Mouse (Mus musculus) lung, adult 18-20 months (tissue): ENCODE results near the gene Nr2e3.
"Not testable (repeated sequence)": the region's sequence is repeated elsewhere in the genome, so short reads cannot be mapped to it uniquely, and the experiment has no call there.

Experiments used
- DNase-seq, 2 experiments: peaks; one replicate each; pipeline ENCODE4 v3.0.0; 2022; ENCODE audit warnings: mixed read lengths in 2 of 2

Gene Nr2e3

DNA sequence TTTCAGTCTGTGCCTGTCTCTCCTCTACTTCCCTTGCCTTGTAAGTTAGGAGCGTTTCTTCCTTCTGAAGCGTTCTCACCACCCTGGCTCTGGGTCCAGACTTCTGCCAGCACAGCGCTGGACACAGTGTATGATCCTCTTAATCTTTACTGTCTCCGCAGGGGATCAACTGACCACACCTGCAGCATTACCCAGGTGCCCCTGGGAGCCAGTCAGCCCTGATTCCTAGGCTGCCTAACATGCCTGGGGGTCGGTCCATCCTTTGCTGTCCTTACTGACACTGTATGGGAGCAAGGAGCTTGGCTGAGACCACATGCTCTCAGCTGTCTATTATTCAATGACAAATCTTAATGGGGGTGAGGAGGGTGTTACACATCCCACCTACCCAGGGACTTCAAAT lies 10.5 kb downstream of the Nr2e3 start:
- DNase-seq = no peak

DNA sequence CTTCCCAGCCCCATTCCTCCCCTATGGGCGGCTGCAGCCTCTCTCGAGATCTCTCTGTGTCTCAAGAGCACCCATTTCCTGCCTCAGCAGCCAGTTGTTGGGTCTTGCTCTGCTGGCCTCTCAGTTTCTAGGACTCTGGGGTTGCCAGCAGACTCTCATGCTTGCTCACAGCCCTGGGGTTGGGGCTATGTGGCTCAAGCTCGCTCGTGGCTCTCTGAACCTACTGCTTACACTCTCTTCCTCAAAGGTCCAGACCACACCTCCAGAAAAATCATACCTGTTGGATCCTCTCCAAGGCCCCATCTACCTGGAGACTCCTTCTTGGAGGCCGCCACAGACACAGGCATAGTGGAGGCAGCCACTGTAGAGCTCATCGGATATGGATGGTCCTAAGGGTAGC lies 10.9 kb downstream of the Nr2e3 start:
- no peak for DNase-seq

DNA sequence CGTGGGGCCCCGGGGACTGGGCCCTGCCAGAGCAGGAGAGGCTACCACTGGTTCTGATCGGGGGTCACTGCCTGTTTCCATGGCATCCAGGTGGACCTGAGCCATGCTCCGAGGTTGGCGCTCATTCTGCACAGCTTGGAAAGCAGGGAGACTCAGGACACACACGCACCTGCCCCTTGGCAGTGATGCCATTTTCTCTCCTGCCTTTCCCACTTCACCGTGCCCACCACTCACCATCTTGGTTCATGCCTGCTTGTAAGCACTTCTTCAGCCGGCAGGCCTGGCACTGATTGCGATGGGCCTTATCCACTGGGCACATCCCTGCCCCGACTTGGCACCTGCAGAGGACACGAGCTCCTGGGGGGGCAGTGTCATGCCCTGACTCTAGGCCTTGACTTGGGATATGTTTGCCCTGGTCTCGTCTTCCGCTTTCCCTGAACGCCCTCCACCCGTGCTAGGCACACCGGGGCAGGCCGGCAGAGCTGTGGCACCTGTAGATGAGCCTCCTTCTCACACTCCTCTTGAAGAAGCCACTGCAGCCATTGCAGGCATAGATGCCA lies 11.7 kb downstream of the Nr2e3 start:
- DNase-seq = no peak

DNA sequence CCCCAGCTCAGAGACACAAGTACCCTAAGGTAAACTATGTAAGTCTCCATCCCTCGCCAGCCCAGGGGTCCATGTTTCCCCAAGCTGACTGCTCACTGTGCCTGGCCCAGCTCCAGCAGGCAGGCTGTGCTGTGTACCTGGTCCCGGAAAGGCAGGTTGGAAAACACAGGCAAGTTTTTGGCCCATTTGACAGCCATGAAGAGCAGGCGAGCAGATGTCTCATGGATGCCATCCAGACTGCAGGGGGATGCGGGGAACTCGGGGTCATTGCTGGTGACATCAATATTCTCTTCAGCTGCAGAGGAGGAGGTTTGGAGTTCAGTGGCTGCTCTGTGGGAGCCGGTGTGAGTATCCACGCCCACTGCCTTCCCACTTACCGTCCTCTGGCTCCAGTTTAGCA lies 12.2 kb downstream of the Nr2e3 start:
- DNase-seq = no peak

DNA sequence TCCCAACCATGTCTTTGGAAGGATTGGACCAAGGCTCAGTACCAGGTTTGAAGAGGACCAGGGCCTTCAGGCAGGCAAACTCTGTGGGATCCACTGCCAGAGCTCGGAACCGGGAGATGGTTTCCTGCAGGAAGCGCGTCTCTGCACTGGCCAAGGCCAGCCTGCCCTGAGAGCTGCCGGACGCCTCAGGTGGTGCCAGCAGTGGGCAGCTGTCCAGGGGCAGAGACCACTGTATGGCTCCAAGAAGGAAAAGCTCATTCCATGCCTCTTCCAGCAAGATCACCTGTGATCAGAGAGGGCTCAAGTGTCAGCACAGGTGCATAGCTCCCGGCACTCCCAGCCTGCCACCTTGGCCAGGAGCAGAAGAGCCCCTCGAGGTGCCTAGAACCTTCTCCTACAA lies 13.2 kb downstream of the Nr2e3 start:
- peak in 1 of 2 experiments; percentile 1 for DNase-seq

DNA sequence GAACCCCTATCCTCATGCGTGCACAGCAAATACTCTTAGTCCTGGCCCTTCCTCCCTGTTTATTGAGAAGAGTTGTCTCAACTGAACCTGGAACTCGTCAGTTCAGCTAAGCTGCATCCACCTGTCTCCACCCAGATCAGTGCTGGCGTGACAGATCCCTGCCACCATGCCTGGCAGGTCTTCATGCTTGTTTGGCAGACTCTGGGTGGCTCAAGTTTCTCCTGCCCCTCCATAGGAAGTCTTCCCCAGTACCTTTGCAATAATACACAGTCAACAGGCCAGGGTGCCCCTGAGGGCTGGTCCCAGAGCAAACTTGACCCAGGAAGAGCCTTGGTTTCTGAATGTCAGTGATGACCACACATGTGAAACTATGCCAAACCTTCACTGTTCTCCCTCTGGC lies 15.2 kb downstream of the Nr2e3 start:
- no peak for DNase-seq

DNA sequence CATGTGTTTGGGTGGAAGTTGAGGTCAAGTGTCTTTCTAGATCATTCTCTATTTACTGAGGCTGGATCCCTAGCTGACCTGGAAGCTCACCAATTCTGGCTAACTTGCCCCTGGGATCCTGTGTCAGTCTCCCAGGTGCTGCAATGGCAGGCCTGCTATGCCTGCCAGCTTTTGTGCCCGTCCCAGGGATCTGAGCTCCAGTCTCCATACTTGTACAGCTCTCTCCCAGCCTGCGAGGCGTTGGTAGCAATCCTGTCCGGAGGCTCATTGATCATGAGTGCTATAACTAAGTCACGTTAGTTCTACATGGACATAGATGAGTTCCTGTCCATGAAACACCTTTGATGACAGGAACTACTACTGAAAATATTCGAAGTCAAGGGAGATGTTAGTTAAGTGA lies 16.6 kb downstream of the Nr2e3 start:
- DNase-seq = no peak

DNA sequence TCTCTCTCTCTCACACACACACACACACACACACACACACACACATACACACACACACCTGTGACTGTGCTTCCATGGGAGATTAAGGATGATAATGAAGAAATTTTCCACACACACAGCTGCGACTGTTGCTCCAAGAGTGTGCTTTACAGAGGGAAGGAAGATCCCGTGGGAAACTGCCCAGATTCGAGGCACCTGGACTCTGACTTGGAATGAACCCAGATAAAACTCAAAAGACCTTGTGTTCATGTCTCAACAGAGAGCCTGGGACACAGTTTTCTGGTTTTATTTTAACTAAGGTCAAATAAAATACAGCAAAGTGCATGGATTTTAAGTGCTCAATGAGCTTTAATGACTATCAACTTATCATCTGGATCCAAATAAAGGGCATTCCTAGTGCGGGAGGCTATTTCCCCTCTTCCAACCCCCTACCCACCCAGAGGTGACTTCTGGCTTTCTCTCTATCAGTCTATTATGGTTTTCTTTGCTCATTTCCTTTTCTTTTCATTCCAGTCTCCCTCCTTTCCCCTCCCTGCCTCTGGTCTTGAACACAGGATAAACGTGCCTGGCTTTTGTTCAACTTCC lies 17.9 kb downstream of the Nr2e3 start:
- DNase-seq = no peak

DNA sequence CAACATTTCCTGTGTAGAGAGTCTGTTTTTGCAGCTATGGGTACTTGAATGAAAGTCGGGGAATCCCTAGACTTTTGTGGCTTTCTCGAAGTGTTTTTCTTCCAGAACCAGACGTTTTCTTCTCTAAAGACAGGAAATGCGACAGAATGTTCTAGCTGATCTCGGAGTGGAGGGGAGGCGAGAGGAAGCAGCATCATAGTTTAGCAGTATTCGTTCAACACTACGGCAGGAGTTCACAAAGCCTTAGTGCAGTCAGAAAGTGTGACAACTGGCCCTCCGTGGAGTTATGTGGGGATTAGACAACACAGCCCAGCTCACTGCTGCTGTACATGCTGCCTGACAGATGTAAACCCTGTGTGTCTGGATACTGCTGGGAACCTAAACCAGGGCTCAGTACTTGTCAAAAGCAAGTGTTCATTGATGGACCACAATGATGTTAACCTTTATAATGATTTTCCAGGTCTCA lies 18.5 kb downstream of the Nr2e3 start:
- no peak for DNase-seq

DNA sequence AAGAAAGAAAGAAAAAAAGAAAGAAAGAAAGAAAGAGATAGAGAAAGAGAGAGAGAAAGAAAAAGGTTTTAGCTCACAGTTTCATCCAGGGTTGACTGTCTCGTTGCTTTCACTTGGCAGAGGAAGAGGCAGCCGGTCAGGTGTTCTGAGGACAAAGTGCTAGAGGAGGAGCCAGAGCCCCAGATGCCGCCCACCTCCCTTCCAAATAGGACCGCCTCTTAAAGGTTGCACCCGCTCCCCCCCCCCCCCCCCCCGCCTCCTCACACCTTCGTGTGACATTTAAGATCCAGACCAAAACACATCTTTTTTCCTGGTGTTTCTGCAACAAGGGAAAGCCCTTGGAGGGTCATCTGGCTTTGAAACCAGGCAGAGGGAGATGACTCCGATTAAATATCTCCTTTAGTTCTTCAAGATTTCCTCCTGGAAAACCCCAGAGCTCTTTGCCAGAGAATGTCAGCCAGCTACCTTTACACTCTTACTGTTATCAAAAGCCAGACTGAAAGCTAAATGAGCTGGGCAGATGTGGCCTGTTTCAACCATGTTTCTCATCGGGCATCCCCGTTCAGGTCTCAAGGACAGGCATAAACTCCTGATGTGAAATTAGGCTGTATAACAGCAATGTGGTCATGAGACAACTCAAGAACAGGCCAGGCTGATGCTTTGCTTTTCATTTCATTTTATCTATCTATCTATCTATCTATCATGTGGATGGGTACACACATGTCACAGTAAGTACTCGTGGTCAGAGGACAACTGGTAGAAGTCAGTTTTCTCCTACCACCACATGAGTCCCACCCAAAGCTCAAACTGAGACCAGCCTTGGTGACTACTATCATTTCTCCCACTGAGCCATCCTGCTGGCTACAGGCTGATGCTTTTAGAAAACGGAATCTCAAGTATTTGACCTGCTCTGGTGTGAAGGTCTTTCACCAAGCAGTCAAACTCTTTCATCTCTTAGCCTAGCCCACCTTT lies 19.3 kb downstream of the Nr2e3 start:
- DNase-seq = peak in 1 of 2 experiments; percentile 12

DNA sequence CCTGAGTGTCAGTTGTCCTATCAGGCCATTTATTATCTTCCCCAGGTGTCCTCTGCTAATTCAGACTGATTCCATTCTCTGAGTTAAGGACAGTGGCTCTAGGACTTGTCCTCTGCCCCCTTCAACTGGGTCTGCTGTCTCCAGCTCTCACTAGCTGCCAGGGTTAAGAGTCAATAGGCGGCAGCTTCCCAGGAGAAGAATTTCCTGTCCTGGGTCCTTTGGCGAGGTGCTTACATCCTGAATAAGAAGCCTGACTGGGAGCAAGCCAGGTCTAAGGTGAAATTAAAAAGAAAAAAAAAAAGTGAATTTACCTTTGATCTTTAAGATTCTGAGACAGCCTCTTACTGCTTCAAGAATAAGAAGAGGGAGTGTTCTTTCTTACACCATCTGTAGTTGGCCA lies 20.8 kb downstream of the Nr2e3 start:
- DNase-seq = no peak

DNA sequence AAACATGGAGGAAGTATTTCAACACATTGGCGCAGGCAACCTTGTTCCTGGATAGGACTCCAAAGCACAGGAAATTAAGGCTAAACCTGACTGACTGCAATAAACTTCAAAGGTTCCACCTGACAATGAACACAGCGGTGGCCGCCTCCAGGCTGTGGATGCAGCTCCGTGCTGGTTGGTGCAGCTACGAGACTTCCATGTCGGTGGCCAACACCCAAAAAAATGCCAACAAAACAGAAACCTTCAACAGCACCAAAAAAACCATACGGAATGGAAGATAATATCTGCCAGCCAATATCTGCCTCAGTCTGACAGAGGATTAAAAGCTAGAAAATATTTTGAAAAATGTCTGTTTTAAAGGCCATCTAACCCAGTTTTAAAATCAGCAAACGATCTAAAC lies 21.9 kb downstream of the Nr2e3 start:
- no peak for DNase-seq

DNA sequence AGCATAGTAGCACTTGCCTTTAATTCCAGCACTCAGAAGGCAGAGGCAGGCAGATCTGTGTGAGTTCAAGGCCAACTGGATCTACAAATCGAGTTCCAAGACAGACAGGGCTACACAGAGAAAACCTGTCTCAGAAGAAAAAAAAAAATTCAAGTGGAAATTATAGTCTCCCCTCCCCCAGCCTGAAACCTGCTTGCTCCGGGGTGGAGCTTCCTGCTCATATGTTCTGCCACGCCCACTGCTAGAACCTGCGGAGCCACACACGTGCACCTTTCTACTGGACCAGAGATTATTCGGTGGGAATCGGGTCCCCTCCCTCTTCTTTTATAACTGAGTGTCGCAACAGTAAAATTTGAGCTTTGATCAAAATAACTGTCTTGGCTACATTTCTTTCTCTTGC lies 24.6 kb downstream of the Nr2e3 start:
- DNase-seq = not testable (repeated sequence)

DNA sequence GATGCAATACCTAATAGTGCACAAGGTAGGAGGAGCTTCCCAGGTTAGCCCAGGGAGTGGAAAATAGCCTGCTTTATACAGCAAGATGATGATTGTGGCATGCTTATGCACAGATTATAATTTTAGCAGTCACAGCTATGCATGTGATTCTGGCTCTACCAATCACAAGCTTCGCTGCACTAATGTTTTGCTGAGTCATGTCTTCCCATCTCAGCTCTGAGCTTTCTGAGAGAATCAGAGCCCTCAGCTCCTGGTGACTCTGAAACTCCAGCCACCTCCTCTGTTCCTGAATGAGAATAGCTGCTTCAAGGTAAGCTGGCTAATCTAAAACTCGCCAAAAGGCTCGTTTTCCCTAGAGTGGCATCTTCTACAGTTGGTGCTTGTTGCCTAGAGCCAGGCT lies 30.2 kb downstream of the Nr2e3 start:
- DNase-seq = no peak

DNA sequence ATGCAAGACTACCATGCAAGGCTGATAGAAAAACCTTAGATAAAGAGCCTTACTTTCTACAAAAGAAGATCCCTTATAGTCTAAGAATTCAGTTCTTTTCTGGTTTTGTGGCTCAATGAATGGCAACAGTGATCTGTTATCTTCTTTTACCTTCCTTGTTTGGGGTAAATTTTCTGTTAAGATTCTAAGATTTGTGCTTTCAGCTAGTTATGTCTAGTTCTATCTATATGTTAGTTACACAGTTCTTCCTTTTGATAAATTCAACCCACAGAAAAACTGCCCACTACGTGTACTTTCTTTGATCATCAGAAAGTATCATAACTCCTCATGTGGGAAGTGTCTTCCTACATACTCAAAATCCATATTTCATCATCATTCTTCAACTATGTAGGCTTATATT lies 45.7 kb downstream of the Nr2e3 start:
- no peak for DNase-seq

DNA sequence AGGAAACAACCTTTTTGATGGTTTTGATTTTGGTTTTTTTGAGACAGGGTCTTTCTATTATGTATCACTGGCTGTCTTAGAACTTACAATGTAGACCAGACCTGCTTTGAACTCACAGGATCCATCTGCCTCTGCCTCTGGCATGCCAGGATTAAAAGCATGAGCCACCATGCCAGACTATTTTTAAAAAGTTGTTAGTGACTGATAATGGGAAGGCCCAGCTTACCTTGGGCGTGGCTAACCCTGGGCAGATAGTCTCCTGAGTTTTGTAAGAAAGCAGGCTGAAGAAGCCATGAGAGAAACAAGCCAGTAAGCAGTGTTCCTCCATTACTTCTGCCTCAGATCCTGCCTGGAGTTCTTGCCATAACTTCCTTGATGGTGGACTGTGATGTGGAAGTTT lies 57.1 kb downstream of the Nr2e3 start:
- no peak for DNase-seq
